Mouse (Mus musculus) liver, embryonic 14.5 days (tissue): Measurements from ENCODE around the gene Xrn2. TPM values are rescaled to one million over a fixed set of nuclear protein-coding genes. Genes with fewer than 3 reads are reported as not detected.

Source experiments
- ATAC-seq: fragments of 200-750 bp; cut with Nextera tagmentation; 2 replicates; pipeline ENCODE4 v1.8.0; 2017; ENCODE audit warnings: moderate number of reproducible peaks, mild to moderate bottlenecking, moderate library complexity; ENCODE audit not compliant: insufficient read depth
- DNase-seq, 3 experiments: peaks; one replicate each; pipeline ENCODE4 v3.0.0-alpha.2; 2012 to 2013; ENCODE audit warnings: low read depth in 3 of 3, low spot score in 3 of 3
- H3K27ac ChIP-seq: fragments of 300-500 bp; sonication (generic); 2 replicates; pipeline ENCODE4 v1.5.1; 2014; ENCODE audit warnings: moderate library complexity, mild to moderate bottlenecking, control low read depth, inconsistent platforms
- H3K27me3 ChIP-seq: fragments of 300-500 bp; sonication (generic); 2 replicates; pipeline ENCODE4 v1.6.1; 2014; ENCODE audit warnings: mild to moderate bottlenecking, low read length, moderate library complexity; ENCODE audit not compliant: control insufficient read depth, insufficient read depth
- H3K36me3 ChIP-seq: fragments of 300-500 bp; sonication (generic); replicated peaks from 2 replicates; pipeline ENCODE4 v1.6.1; 2014; ENCODE audit warnings: low read depth; ENCODE audit not compliant: control insufficient read depth, insufficient read depth
- H3K4me1 ChIP-seq, 2 experiments: fragments of 200-500 bp in 1 of 2; fragments of 300-500 bp in 1 of 2; sonication (generic) in 1 of 2; replicated peaks; 2 replicates each; pipeline ENCODE4 v1.6.1; 2012 to 2014; ENCODE audit warnings: antibody characterized with exemption in 1 of 2, inconsistent platforms in 1 of 2, low read length in 1 of 2; ENCODE audit not compliant: control insufficient read depth in 2 of 2, insufficient read depth in 2 of 2
- H3K4me2 ChIP-seq: fragments of 300-500 bp; sonication (generic); 2 replicates; pipeline ENCODE4 v1.6.1; 2014; ENCODE audit warnings: low read depth, mild to moderate bottlenecking, control low read depth, moderate library complexity
- H3K4me3 ChIP-seq, 2 experiments: fragments of 200-500 bp in 1 of 2; fragments of 300-500 bp in 1 of 2; sonication (generic) in 1 of 2; 2 replicates each; pipeline ENCODE4 v1.5.1; 2012 to 2014; ENCODE audit warnings: low read depth in 2 of 2, low read length in 2 of 2, mild to moderate bottlenecking in 2 of 2, control low read depth in 1 of 2, inconsistent platforms in 1 of 2, moderate library complexity in 1 of 2; ENCODE audit not compliant: insufficient read depth in 1 of 2
- H3K9ac ChIP-seq: fragments of 300-500 bp; sonication (generic); replicated peaks from 2 replicates; pipeline ENCODE4 v1.6.1; 2014; ENCODE audit warnings: mild to moderate bottlenecking, control low read depth, moderate library complexity
- H3K9me3 ChIP-seq: fragments of 300-500 bp; sonication (generic); 2 replicates; pipeline ENCODE4 v1.6.1; 2016; ENCODE audit warnings: low read length, mixed read lengths; ENCODE audit not compliant: control insufficient read depth
- CTCF ChIP-seq: IDR thresholded peaks from 2 replicates; pipeline ENCODE4 v1.5.1; 2016; ENCODE audit warnings: antibody characterized with exemption, low read depth, control low read depth
- EP300 ChIP-seq: IDR thresholded peaks from 2 replicates; pipeline ENCODE4 v1.6.1; 2016; ENCODE audit warnings: antibody characterized with exemption, low read depth
- WGBS: fragments of 180-500 bp; shearing (Covaris S2); extraction: QIAGEN DNeasy Blood & Tissue Kit; methylation state at CpG from one replicate; pipeline ENCODE4 v1.1.7; 2014; ENCODE audit not compliant: insufficient replicate concordance; 5-methylcytosine and 5-hydroxymethylcytosine counted together
- polyA plus RNA-seq, 2 experiments: library from polyadenylated mRNA; depleted of rRNA in 1 of 2; stranded (reverse) in 1 of 2; unstranded in 1 of 2; fragments of >200 nt; fragmentation: Nextera tagmentation in 1 of 2; extraction: Ambion mirVana in 1 of 2; gene quantifications; 2 replicates each; pipeline versions ENCODE4 v1.2.1 to v1.2.3; 2012 to 2014

Gene Xrn2
- polyA plus RNA-seq, 2 experiments: 20.6 to 32.2 TPM

GRCm38 (mm10) chr2:147010952-147011351, 1.8 kb upstream of the Xrn2 start:
- TF ChIP-seq EP300 (no peak), CTCF (no peak)
- 58% methylated on average over 9 of the region's 9 CpGs for WGBS
- Histone ChIP-seq H3K27me3 (no peaks in the 10 kb centered on the region), H3K9ac (no peak overlapping the region), H3K4me2 (no peak overlapping the region), H3K4me1 (peaks cover 8 to 26% of the 10 kb centered on the region in 2 experiments), H3K4me3 (no peak overlapping the region), H3K9me3 (no peaks in the 10 kb centered on the region), H3K27ac (no peak overlapping the region), H3K36me3 (no peaks in the 10 kb centered on the region)
- ATAC-seq: no peak
- DNase-seq: no peak

GRCm38 (mm10) chr2:147011474-147012140, 1.2 kb upstream of the Xrn2 start:
- DNase-seq (peak in 2 of 3 experiments; percentile 11 to 12), ATAC-seq (no peak)
- Histone ChIP-seq H3K4me3 (peak overlapping the region; percentile 64 to 85), H3K4me1 (peaks cover 8 to 26% of the 10 kb centered on the region in 2 experiments), H3K9ac (no peak overlapping the region; the same call in 1 of the 2 replicates), H3K27ac (no peak overlapping the region), H3K4me2 (peak overlapping the region; percentile 79), H3K36me3 (no peaks in the 10 kb centered on the region), H3K27me3 (no peaks in the 10 kb centered on the region), H3K9me3 (no peaks in the 10 kb centered on the region)
- 24% methylated on average over 3 of the region's 3 CpGs for WGBS
- no peak for TF ChIP-seq CTCF
- TF ChIP-seq EP300: no peak

- DNase-seq: no peak
- Histone ChIP-seq H3K9me3 (no peaks in the 10 kb centered on the region), H3K36me3 (no peaks in the 10 kb centered on the region), H3K4me1 (peaks cover 8 to 26% of the 10 kb centered on the region in 2 experiments), H3K27ac (peak overlapping the region; percentile 53), H3K4me2 (peak overlapping the region; percentile 79), H3K9ac (peak overlapping the region; percentile 80), H3K4me3 (peak overlapping the region; percentile 64 to 85), H3K27me3 (no peaks in the 10 kb centered on the region)
- TF ChIP-seq EP300 (no peak), CTCF (no peak)
- no peak for ATAC-seq
- 28% methylated on average over 7 of the region's 7 CpGs for WGBS
Measured at GRCm38 (mm10) chr2:147012141-147012622, 614 bp upstream of the Xrn2 start.

GRCm38 (mm10) chr2:147013194-147013969, 586 bp downstream of the Xrn2 start:
- Histone ChIP-seq H3K9me3 (no peaks in the 10 kb centered on the region), H3K27me3 (no peaks in the 10 kb centered on the region), H3K4me2 (peak overlapping the region; percentile 79), H3K4me1 (peaks cover 8 to 26% of the 10 kb centered on the region in 2 experiments), H3K27ac (peak overlapping the region; percentile 76), H3K36me3 (no peaks in the 10 kb centered on the region), H3K4me3 (peak overlapping the region; percentile 85 to 88), H3K9ac (peak overlapping the region; percentile 80)
- ATAC-seq (peak; percentile 75), DNase-seq (peak; percentile 31 to 52 (median 40))
- no peak for TF ChIP-seq EP300
- TF ChIP-seq CTCF: 0 out of 2 replicates have a peak, but pooled peaks have one; percentile 17
- WGBS: under 1% methylated on average over 59 of the region's 59 CpGs
